Mouse (Mus musculus): ENCODE measurements around the gene Hcn4.

DNA sequence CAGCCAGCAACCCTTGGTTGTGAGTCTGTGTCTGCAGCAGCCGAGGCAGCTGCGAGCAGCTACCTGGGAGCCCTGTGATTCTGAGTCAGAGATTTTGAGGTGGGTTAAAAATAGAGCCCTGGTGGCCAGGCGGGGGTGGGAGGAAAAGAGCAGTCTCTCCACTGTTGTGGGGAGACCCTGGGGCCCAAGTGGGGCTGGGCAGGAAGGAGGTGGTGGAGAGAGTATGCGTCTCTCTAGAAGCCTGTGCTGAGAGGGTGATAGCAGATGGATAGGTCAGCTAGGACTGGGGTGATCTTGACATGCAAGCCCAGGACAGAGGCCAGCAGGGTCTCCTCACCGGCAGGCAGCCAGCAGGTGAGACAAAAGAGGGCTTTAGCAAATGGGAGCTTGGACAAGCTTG is 14.0 kb downstream of the Hcn4 start:
- TF ChIP-seq CTCF (IDR thresholded peaks at IDR 0.05; ENCODE audit: insufficient read depth, low read length) (no peak), POLR2A (IDR thresholded peaks at IDR 0.05; ENCODE audit: borderline replicate concordance, extremely low read depth, low read depth, low read length) (no peak)
